Mouse (Mus musculus): ENCODE results near the gene Rassf5. TPM values are rescaled to one million over a fixed set of nuclear protein-coding genes. Genes with fewer than 3 reads are reported as not detected.

Rassf5 gene
- polyA plus RNA-seq, 1 experiment from 2014 or later, result 8.0 TPM

- ATAC-seq (no peak), DNase-seq (no peak)
- no peak overlapping the region for H3K27ac ChIP-seq (ENCODE audit: low read depth)
- no peak overlapping the region for H3K9ac ChIP-seq (replicated peaks)
- H3K4me2 ChIP-seq (ENCODE audit: low read depth, low read length), result no peak overlapping the region
- no peaks in the 10 kb centered on the region for H3K4me1 ChIP-seq (ENCODE audit: insufficient read depth)
- no peaks in the 10 kb centered on the region for H3K9me3 ChIP-seq (ENCODE audit: low read length)
- TF ChIP-seq EP300 (IDR thresholded peaks at IDR 0.05; ENCODE audit: low read depth) (no peak), CTCF (IDR thresholded peaks at IDR 0.05; ENCODE audit: low read depth) (no peak)
- H3K36me3 ChIP-seq (replicated peaks; ENCODE audit: insufficient read depth, low read length), result peaks cover 79% of the 10 kb centered on the region
- 92% methylated on average over 8 of the region's 8 CpGs for WGBS (ENCODE audit: insufficient replicate concordance)
- no peak overlapping the region for H3K4me3 ChIP-seq (ENCODE audit: low read depth, low read length)
- no peaks in the 10 kb centered on the region for H3K27me3 ChIP-seq (ENCODE audit: insufficient read depth, low read length)
Observed at GRCm38 (mm10) chr1:131175819-131176218, 69.2 kb downstream of the Rassf5 start.

GRCm38 (mm10) chr1:131175189-131175588 is 69.9 kb downstream of the Rassf5 start:
- H3K4me1 ChIP-seq (ENCODE audit: insufficient read depth), result no peaks in the 10 kb centered on the region
- TF ChIP-seq EP300 (IDR thresholded peaks at IDR 0.05; ENCODE audit: low read depth) (no peak), CTCF (IDR thresholded peaks at IDR 0.05; ENCODE audit: low read depth) (no peak)
- no peak overlapping the region for H3K4me2 ChIP-seq (ENCODE audit: low read depth, low read length)
- ATAC-seq (no peak), DNase-seq (no peak)
- no peak overlapping the region for H3K9ac ChIP-seq (replicated peaks)
- H3K4me3 ChIP-seq (ENCODE audit: low read depth, low read length), result no peak overlapping the region
- H3K27me3 ChIP-seq (ENCODE audit: insufficient read depth, low read length), result no peaks in the 10 kb centered on the region
- WGBS (ENCODE audit: insufficient replicate concordance), result 95% methylated on average over 1 of the region's 1 CpGs
- H3K9me3 ChIP-seq (ENCODE audit: low read length), result no peaks in the 10 kb centered on the region
- H3K36me3 ChIP-seq (replicated peaks; ENCODE audit: insufficient read depth, low read length), result peaks cover 78% of the 10 kb centered on the region
- H3K27ac ChIP-seq (ENCODE audit: low read depth), result no peak overlapping the region

- Histone ChIP-seq H3K4me2 (ENCODE audit: low read depth, low read length) (no peak overlapping the region), H3K36me3 (replicated peaks; ENCODE audit: insufficient read depth, low read length) (peaks cover 74% of the 10 kb centered on the region), H3K27ac (ENCODE audit: low read depth) (no peak overlapping the region), H3K27me3 (ENCODE audit: insufficient read depth, low read length) (no peaks in the 10 kb centered on the region), H3K4me1 (ENCODE audit: insufficient read depth) (no peaks in the 10 kb centered on the region), H3K4me3 (ENCODE audit: low read depth, low read length) (no peak overlapping the region), H3K9me3 (ENCODE audit: low read length) (no peaks in the 10 kb centered on the region), H3K9ac (replicated peaks) (no peak overlapping the region)
- TF ChIP-seq EP300 (IDR thresholded peaks at IDR 0.05; ENCODE audit: low read depth) (no peak), CTCF (IDR thresholded peaks at IDR 0.05; ENCODE audit: low read depth) (no peak)
- ATAC-seq (no peak), DNase-seq (no peak)
- 73% methylated on average over 12 of the region's 12 CpGs for WGBS (ENCODE audit: insufficient replicate concordance)
Observed at GRCm38 (mm10) chr1:131174299-131174861, 70.7 kb downstream of the Rassf5 start.

GRCm38 (mm10) chr1:131173809-131174208 is 71.2 kb downstream of the Rassf5 start:
- TF ChIP-seq CTCF (IDR thresholded peaks at IDR 0.05; ENCODE audit: low read depth), result no peak
- TF ChIP-seq EP300 (IDR thresholded peaks at IDR 0.05; ENCODE audit: low read depth), result no peak
- Histone ChIP-seq H3K9ac (replicated peaks) (no peak overlapping the region), H3K36me3 (replicated peaks; ENCODE audit: insufficient read depth, low read length) (peaks cover 78% of the 10 kb centered on the region), H3K9me3 (ENCODE audit: low read length) (no peaks in the 10 kb centered on the region), H3K4me3 (ENCODE audit: low read depth, low read length) (no peak overlapping the region), H3K4me2 (ENCODE audit: low read depth, low read length) (no peak overlapping the region), H3K27ac (ENCODE audit: low read depth) (no peak overlapping the region), H3K4me1 (ENCODE audit: insufficient read depth) (no peaks in the 10 kb centered on the region), H3K27me3 (ENCODE audit: insufficient read depth, low read length) (no peaks in the 10 kb centered on the region)
- DNase-seq (no peak), ATAC-seq (no peak)
- WGBS (ENCODE audit: insufficient replicate concordance), result 53% methylated on average over 6 of the region's 6 CpGs

- DNase-seq (no peak), ATAC-seq (no peak)
- H3K27me3 ChIP-seq (ENCODE audit: insufficient read depth, low read length), result no peaks in the 10 kb centered on the region
- no peak overlapping the region for H3K4me2 ChIP-seq (ENCODE audit: low read depth, low read length)
- peaks cover 80% of the 10 kb centered on the region for H3K36me3 ChIP-seq (replicated peaks; ENCODE audit: insufficient read depth, low read length)
- H3K27ac ChIP-seq (ENCODE audit: low read depth), result no peak overlapping the region
- WGBS (ENCODE audit: insufficient replicate concordance), result 81% methylated on average over 7 of the region's 7 CpGs
- H3K4me3 ChIP-seq (ENCODE audit: low read depth, low read length), result no peak overlapping the region
- H3K9ac ChIP-seq (replicated peaks), result no peak overlapping the region
- no peaks in the 10 kb centered on the region for H3K4me1 ChIP-seq (ENCODE audit: insufficient read depth)
- H3K9me3 ChIP-seq (ENCODE audit: low read length), result no peaks in the 10 kb centered on the region
- TF ChIP-seq CTCF (IDR thresholded peaks at IDR 0.05; ENCODE audit: low read depth), result no peak
- no peak for TF ChIP-seq EP300 (IDR thresholded peaks at IDR 0.05; ENCODE audit: low read depth)
Observed at GRCm38 (mm10) chr1:131173001-131173400, 72.1 kb downstream of the Rassf5 start.

GRCm38 (mm10) chr1:131167612-131168011 is 77.4 kb downstream of the Rassf5 start:
- Histone ChIP-seq H3K36me3 (replicated peaks; ENCODE audit: insufficient read depth, low read length) (peaks cover 89% of the 10 kb centered on the region), H3K27me3 (ENCODE audit: insufficient read depth, low read length) (no peaks in the 10 kb centered on the region), H3K4me1 (ENCODE audit: insufficient read depth) (no peaks in the 10 kb centered on the region), H3K27ac (ENCODE audit: low read depth) (no peak overlapping the region), H3K4me3 (ENCODE audit: low read depth, low read length) (no peak overlapping the region), H3K4me2 (ENCODE audit: low read depth, low read length) (no peak overlapping the region), H3K9ac (replicated peaks) (no peak overlapping the region), H3K9me3 (ENCODE audit: low read length) (no peaks in the 10 kb centered on the region)
- TF ChIP-seq EP300 (IDR thresholded peaks at IDR 0.05; ENCODE audit: low read depth) (no peak), CTCF (IDR thresholded peaks at IDR 0.05; ENCODE audit: low read depth) (no peak)
- ATAC-seq (no peak), DNase-seq (no peak)
- WGBS (ENCODE audit: insufficient replicate concordance), result 88% methylated on average over 10 of the region's 10 CpGs

- TF ChIP-seq CTCF (IDR thresholded peaks at IDR 0.05; ENCODE audit: low read depth) (no peak), EP300 (IDR thresholded peaks at IDR 0.05; ENCODE audit: low read depth) (no peak)
- Histone ChIP-seq H3K36me3 (replicated peaks; ENCODE audit: insufficient read depth, low read length) (peaks cover 78% of the 10 kb centered on the region), H3K27ac (ENCODE audit: low read depth) (no peak overlapping the region), H3K4me3 (ENCODE audit: low read depth, low read length) (no peak overlapping the region), H3K9me3 (ENCODE audit: low read length) (no peaks in the 10 kb centered on the region), H3K4me2 (ENCODE audit: low read depth, low read length) (no peak overlapping the region), H3K27me3 (ENCODE audit: insufficient read depth, low read length) (no peaks in the 10 kb centered on the region), H3K4me1 (ENCODE audit: insufficient read depth) (no peaks in the 10 kb centered on the region), H3K9ac (replicated peaks) (no peak overlapping the region)
- DNase-seq (no peak), ATAC-seq (no peak)
- 80% methylated on average over 6 of the region's 6 CpGs for WGBS (ENCODE audit: insufficient replicate concordance)
Observed at GRCm38 (mm10) chr1:131164427-131164826, 80.6 kb downstream of the Rassf5 start.
